Mouse (Mus musculus) testis, adult 2 months (tissue): Measurements from ENCODE around the gene Vwa3a.

Source experiments
- CTCF ChIP-seq: fragments of 200-500 bp; IDR thresholded peaks from 2 replicates; pipeline ENCODE4 v1.5.1; 2012; ENCODE audit warnings: low read depth, mild to moderate bottlenecking, inconsistent platforms, low read length, moderate library complexity; ENCODE audit not compliant: control insufficient read depth, insufficient read depth, insufficient replicate concordance
- POLR2A ChIP-seq: fragments of 200-500 bp; IDR thresholded peaks from 2 replicates; pipeline ENCODE4 v1.6.1; 2012; ENCODE audit warnings: low read depth, mild to moderate bottlenecking, inconsistent platforms, low read length, moderate library complexity; ENCODE audit not compliant: control insufficient read depth

DNA sequence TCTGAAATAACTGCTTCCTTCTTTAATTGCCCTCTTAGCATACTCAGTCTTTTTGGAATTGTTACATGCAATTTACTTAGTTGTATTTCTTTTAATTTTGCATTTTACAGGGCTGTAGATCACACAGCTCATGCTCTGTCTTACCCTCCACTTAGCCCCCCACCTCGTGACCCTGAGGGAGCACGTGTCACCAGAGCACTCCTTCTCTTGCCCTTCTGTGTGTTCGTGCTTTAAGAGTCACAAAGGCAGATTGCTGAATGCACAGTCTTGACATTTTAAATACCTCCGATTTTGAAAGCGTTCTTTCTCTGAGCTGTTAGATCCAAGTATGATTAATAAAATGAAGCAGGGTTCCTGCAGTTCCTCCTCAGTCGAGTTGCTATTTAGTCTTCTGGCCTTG is 43.9 kb upstream of the Vwa3a start:
- TF ChIP-seq CTCF (no peak), POLR2A (no peak)
